Mouse (Mus musculus): ENCODE results near the gene Ninl.

Gene Ninl

GRCm38 (mm10) chr2:150900341-150900740 lies 138.8 kb downstream of the Ninl start:
- DNase-seq, result no peak

GRCm38 (mm10) chr2:150895691-150896252 lies 143.4 kb downstream of the Ninl start:
- DNase-seq, result no peak

GRCm38 (mm10) chr2:150894617-150895267 lies 144.4 kb downstream of the Ninl start:
- no peak for DNase-seq

GRCm38 (mm10) chr2:150887370-150887769 lies 151.8 kb downstream of the Ninl start:
- DNase-seq, result no peak

GRCm38 (mm10) chr2:150886315-150886714 lies 152.9 kb downstream of the Ninl start:
- DNase-seq, result no peak

GRCm38 (mm10) chr2:150885814-150886213 lies 153.4 kb downstream of the Ninl start:
- no peak for DNase-seq

GRCm38 (mm10) chr2:150884779-150885110 lies 154.4 kb downstream of the Ninl start:
- no peak for DNase-seq
